Mouse (Mus musculus) kidney, adult 2 months (tissue): ENCODE measurements around the gene Ovol1.
A peak's percentile ranks its signal among the peaks of the same experiment; 100 is the strongest.

Experiments
- CTCF ChIP-seq: fragments of 200-500 bp; conservative IDR thresholded peaks from 2 replicates; pipeline ENCODE4 v1.5.1; 2011; ENCODE audit warnings: low read depth, mild to moderate bottlenecking, control low read depth, low read length, moderate library complexity, mixed read lengths; ENCODE audit not compliant: insufficient read depth, insufficient read length
- POLR2A ChIP-seq: fragments of 200-500 bp; IDR thresholded peaks from one replicate; pipeline ENCODE4 v1.6.1; 2011; ENCODE audit warnings: low read depth, low read length, control low read depth

DNA sequence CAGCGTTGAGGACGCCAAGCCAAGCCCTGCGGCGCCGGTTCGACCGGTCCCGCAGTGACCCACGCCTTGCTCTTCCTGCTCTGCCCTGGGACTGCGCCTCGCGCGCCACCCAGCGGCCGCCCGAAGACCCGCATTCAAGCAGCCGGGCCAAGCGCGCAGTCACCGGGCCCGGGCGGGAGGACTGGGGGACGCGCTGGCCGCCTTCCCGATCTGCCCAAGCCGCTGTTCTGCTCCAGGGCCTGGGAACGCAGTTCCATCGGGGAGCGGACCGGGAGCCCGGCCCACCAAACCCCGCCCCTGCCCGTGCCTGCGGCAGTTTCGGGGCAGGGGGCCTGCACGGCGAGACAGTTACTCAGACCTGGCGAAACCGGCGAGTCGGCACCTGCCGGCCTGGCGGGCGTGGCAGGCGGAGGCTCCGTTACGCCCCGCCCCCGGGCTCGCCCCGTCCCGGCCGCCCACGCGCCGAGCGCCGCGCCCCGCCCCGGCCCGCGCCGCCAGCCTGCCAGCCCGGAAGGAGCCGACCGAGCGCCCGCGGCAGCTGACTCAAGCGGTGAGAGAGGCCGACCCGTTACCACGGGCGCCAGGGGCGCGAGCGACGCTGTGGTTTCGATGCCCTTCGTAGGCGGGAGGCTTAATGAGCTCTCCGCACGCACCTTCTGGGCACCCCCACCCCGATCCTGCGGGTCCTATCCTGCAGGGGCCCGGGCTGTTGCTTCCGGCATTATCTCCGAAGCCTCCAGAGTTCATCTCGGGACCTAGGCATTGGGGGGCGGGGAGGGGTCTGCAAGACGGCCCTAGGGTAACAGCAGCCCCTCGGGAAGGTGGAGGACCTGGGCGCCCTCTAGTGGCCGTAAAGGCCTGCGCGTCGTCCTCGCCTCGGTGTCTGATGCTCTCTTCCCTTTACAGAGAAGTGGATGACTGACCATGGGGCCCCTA lies 7.4 kb upstream of the Ovol1 start, which contains the start of gene Ap5b1:
- TF ChIP-seq CTCF (peak; percentile 74), POLR2A (no peak)
